ENCODE assay signal across 17 mouse cellular contexts in the genomic region with DNA sequence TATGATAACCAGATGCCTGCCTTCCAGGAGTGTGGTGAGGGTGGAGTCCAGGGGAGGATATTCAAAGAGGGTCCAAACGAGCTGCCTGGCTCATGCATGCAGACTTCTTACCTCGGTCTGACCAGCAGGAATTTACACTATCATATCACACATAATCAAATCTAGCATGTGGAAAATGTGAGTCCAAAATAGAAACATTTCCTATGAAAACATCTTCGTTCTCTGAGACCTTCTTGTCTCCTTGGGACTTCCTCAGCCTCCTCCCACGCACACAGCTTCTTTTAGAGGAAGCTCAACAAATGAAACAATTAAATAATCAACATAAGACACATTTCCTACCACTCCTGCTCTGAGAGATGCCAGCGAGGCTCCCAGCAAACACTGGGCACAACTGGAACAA. TPM values are rescaled to one million over a fixed set of nuclear protein-coding genes. Genes with fewer than 3 reads are reported as not detected.
A peak's percentile ranks its signal among the peaks of the same experiment; 100 is the strongest.
DNase-seq lines count a peak whose midpoint lies in the region; ATAC-seq and TF ChIP-seq lines count a peak whose summit lies in the region.
"Had no signal": no experiment of that assay in that cellular context is flagged by ENCODE, and none has a peak within 500 bp of the region (broad histone marks: within the 10 kb centered on the region; RNA-seq: fewer than 3 reads in every experiment).

No protein-coding gene starts in this region.

- H3K9ac ChIP-seq in kidney, embryonic 14.5 days (ENCODE audit: low read depth, low read length): no peak overlapping the region
- H3K9ac ChIP-seq in heart, embryonic 13.5 days: no peak overlapping the region
- H3K9ac ChIP-seq: embryonic facial prominence, embryonic 15.5 days; hindbrain, embryonic 15.5 days; liver, embryonic 13.5 days; midbrain, embryonic 12.5 days had no signal

- H3K4me1 ChIP-seq in kidney, embryonic 14.5 days (ENCODE audit: control insufficient read depth, insufficient read depth, low read length): 0 out of 2 replicates have a peak, but pooled peaks cover 2% of the 10 kb centered on the region
- peaks cover 35% of the 10 kb centered on the region for H3K4me1 ChIP-seq in bone marrow macrophage, adult 2 months (ENCODE audit: control insufficient read depth, insufficient read depth, low read length)
- peaks cover 26% of the 10 kb centered on the region for H3K4me1 ChIP-seq in heart, embryonic 13.5 days
- H3K4me1 ChIP-seq: embryonic facial prominence, embryonic 15.5 days; hindbrain, embryonic 15.5 days; midbrain, embryonic 12.5 days had no signal

- no peak for TF ChIP-seq CTCF in bone marrow macrophage, adult 2 months (IDR thresholded peaks at IDR 0.05; ENCODE audit: low read depth, low read length)

- H3K36me3 ChIP-seq in kidney, embryonic 14.5 days (ENCODE audit: control insufficient read depth, insufficient read depth, low read length): no peaks in the 10 kb centered on the region
- H3K36me3 ChIP-seq in heart, embryonic 13.5 days: peaks cover 13% of the 10 kb centered on the region
- H3K36me3 ChIP-seq: embryonic facial prominence, embryonic 15.5 days; hindbrain, embryonic 15.5 days; midbrain, embryonic 12.5 days had no signal

- no peak for ATAC-seq in kidney, embryonic 14.5 days (ENCODE audit: low FRiP score, low TSS enrichment)
- no peak for ATAC-seq in heart, embryonic 13.5 days (ENCODE audit: extremely low read depth, insufficient number of reproducible peaks, low FRiP score, low TSS enrichment)
- no peak for ATAC-seq in monocyte, adult 5-6 weeks (replicated peaks; ENCODE audit: insufficient number of reproducible peaks, low FRiP score, low TSS enrichment, poor library complexity, severe bottlenecking)

- no peaks in the 10 kb centered on the region for H3K27me3 ChIP-seq in kidney, embryonic 14.5 days (ENCODE audit: control insufficient read depth, insufficient read depth, low read length)
- no peaks in the 10 kb centered on the region for H3K27me3 ChIP-seq in heart, embryonic 13.5 days (replicated peaks)
- H3K27me3 ChIP-seq: embryonic facial prominence, embryonic 15.5 days; hindbrain, embryonic 15.5 days; liver, embryonic 13.5 days; midbrain, embryonic 12.5 days had no signal

- H3K4me3 ChIP-seq in kidney, embryonic 14.5 days (ENCODE audit: low read length): no peak overlapping the region
- H3K4me3 ChIP-seq in bone marrow macrophage, adult 2 months (ENCODE audit: insufficient read depth, low read length): no peak overlapping the region
- H3K4me3 ChIP-seq in heart, embryonic 13.5 days: no peak overlapping the region
- H3K4me3 ChIP-seq: embryonic facial prominence, embryonic 15.5 days; hindbrain, embryonic 15.5 days; liver, embryonic 13.5 days; midbrain, embryonic 12.5 days had no signal

- 0 out of 2 replicates have a peak overlapping the region, but pooled peaks have one; percentile 30 for H3K27ac ChIP-seq in kidney, embryonic 14.5 days (ENCODE audit: low read depth, low read length)
- peak overlapping the region; percentile 80 for H3K27ac ChIP-seq in bone marrow macrophage, adult 2 months (ENCODE audit: insufficient read depth, low read depth, low read length)
- peak overlapping the region; percentile 74 for H3K27ac ChIP-seq in heart, embryonic 13.5 days (replicated peaks)
- H3K27ac ChIP-seq: embryonic facial prominence, embryonic 15.5 days; hindbrain, embryonic 15.5 days; liver, embryonic 13.5 days; midbrain, embryonic 12.5 days had no signal

- no peak for DNase-seq in kidney, postnatal 25 days
- peak; percentile 16 for DNase-seq in lung, postnatal 10 days
- no peak for DNase-seq in urinary bladder, postnatal 14 days (ENCODE audit: low spot score)
- DNase-seq in left cerebral cortex, adult 18-20 months (ENCODE audit: low spot score in 2 of 2): no peak
- DNase-seq: liver, embryonic 13.5 days; thymus, adult 18-20 months had no signal

- no peak for TF ChIP-seq POLR2A in bone marrow macrophage, adult 2 months (IDR thresholded peaks at IDR 0.05; ENCODE audit: borderline replicate concordance, low read depth, low read length)

- no peaks in the 10 kb centered on the region for H3K9me3 ChIP-seq in kidney, embryonic 14.5 days (ENCODE audit: control insufficient read depth, low read length)
- H3K9me3 ChIP-seq in heart, embryonic 13.5 days: no peaks in the 10 kb centered on the region
- H3K9me3 ChIP-seq: embryonic facial prominence, embryonic 15.5 days; hindbrain, embryonic 15.5 days; liver, embryonic 13.5 days; midbrain, embryonic 12.5 days had no signal

- no peak overlapping the region for H3K4me2 ChIP-seq in kidney, embryonic 14.5 days (replicated peaks; ENCODE audit: low read depth, low read length)
- no peak overlapping the region for H3K4me2 ChIP-seq in heart, embryonic 13.5 days
- H3K4me2 ChIP-seq: embryonic facial prominence, embryonic 15.5 days; hindbrain, embryonic 15.5 days; liver, embryonic 13.5 days; midbrain, embryonic 12.5 days had no signal

- 53% methylated on average over 5 of the region's 5 CpGs for WGBS in kidney, embryonic 14.5 days
- WGBS in heart, embryonic 13.5 days: 38% methylated on average over 5 of the region's 5 CpGs

RNA-seq across cellular contexts. Expression of gene Gm17622, which starts 21.4 kb away (rescaled TPM):
- polyA plus RNA-seq in kidney, embryonic 14.5 days (2014; fragmentation: Nextera tagmentation; extraction: Ambion mirVana): not detected in 2 replicates
- polyA plus RNA-seq in bone marrow macrophage, adult 2 months (2012; ENCODE audit: insufficient read depth, insufficient read length, missing spikeins): not detected in 2 replicates
- not detected in 2 replicates for polyA plus RNA-seq in heart, embryonic 13.5 days (2015; fragmentation: Nextera tagmentation; extraction: Ambion mirVana)
- total RNA-seq in monocyte, adult 5-6 weeks (2017): not detected in 3 replicates
- not detected for total RNA-seq in left cerebral cortex, adult 18-20 months (2021)
- total RNA-seq: gastrocnemius, adult 18-20 months; layer of hippocampus, postnatal 10 days; neutrophil, adult 5-6 weeks had no signal
- polyA plus RNA-seq: embryonic facial prominence, embryonic 15.5 days; hindbrain, embryonic 15.5 days; liver, embryonic 13.5 days; midbrain, embryonic 12.5 days; small intestine, adult 2 months had no signal

RNA-seq across cellular contexts. Expression of gene Polk, which starts 30.5 kb away (rescaled TPM):
- 5.4 and 10.8 TPM in 2 replicates for polyA plus RNA-seq in kidney, embryonic 14.5 days (2014; fragmentation: Nextera tagmentation; extraction: Ambion mirVana)
- 13.2 and 18.4 TPM in 2 replicates for polyA plus RNA-seq in bone marrow macrophage, adult 2 months (2012; ENCODE audit: insufficient read depth, insufficient read length, missing spikeins)
- 6.1 and 6.9 TPM in 2 replicates for polyA plus RNA-seq in heart, embryonic 13.5 days (2015; fragmentation: Nextera tagmentation; extraction: Ambion mirVana)
- total RNA-seq in monocyte, adult 5-6 weeks (2017): 8.2 to 34.9 TPM (median 12.2 TPM) in 3 replicates
- 10 to 100 TPM; 11.8 to 12.3 TPM for total RNA-seq in left cerebral cortex, adult 18-20 months (2021)

RNA-seq across cellular contexts. Expression of gene Col4a3bp, which starts 30.5 kb away (rescaled TPM):
- 8.4 and 13.4 TPM in 2 replicates for polyA plus RNA-seq in kidney, embryonic 14.5 days (2014; fragmentation: Nextera tagmentation; extraction: Ambion mirVana)
- polyA plus RNA-seq in bone marrow macrophage, adult 2 months (2012; ENCODE audit: insufficient read depth, insufficient read length, missing spikeins): 53.0 and 63.0 TPM in 2 replicates
- 6.9 and 7.6 TPM in 2 replicates for polyA plus RNA-seq in heart, embryonic 13.5 days (2015; fragmentation: Nextera tagmentation; extraction: Ambion mirVana)
- total RNA-seq in monocyte, adult 5-6 weeks (2017): 65.6 to 111 TPM (median 93.7 TPM) in 3 replicates
- total RNA-seq in left cerebral cortex, adult 18-20 months (2021): 10 to 100 TPM; 70.2 to 71.8 TPM

RNA-seq across cellular contexts. Expression of gene Ankdd1b, which starts 40.9 kb away (rescaled TPM):
- polyA plus RNA-seq in kidney, embryonic 14.5 days (2014; fragmentation: Nextera tagmentation; extraction: Ambion mirVana): 0.28 TPM in 1 of 2 replicates, not detected in the other
- polyA plus RNA-seq in bone marrow macrophage, adult 2 months (2012; ENCODE audit: insufficient read depth, insufficient read length, missing spikeins): not detected in 2 replicates
- polyA plus RNA-seq in heart, embryonic 13.5 days (2015; fragmentation: Nextera tagmentation; extraction: Ambion mirVana): 0.52 and 0.67 TPM in 2 replicates
- 0.19 TPM in 1 of 3 replicates, not detected in the others for total RNA-seq in monocyte, adult 5-6 weeks (2017)
- total RNA-seq in left cerebral cortex, adult 18-20 months (2021): under 1 TPM in 1 of 2 experiments, not detected in 1; 0.61 TPM
- total RNA-seq: neutrophil, adult 5-6 weeks had no signal
- polyA plus RNA-seq: hindbrain, embryonic 15.5 days; liver, embryonic 13.5 days; midbrain, embryonic 12.5 days; small intestine, adult 2 months had no signal

Comparison
In these comparisons a context has a peak if more than half of its experiments do, and no peak if none do; other contexts are left out.
1. H3K27ac ChIP-seq: peak in every context shown above with its lines; median percentile 80 in bone marrow macrophage, adult 2 months; 74 in heart, embryonic 13.5 days; 30 in kidney, embryonic 14.5 days.